Mouse (Mus musculus) embryonic facial prominence, embryonic 12.5 days (tissue): ENCODE measurements around the gene Ccdc84. TPM values are rescaled to one million over a fixed set of nuclear protein-coding genes. Genes with fewer than 3 reads are reported as not detected.
"Not testable (repeated sequence)": the region's sequence is repeated elsewhere in the genome, so short reads cannot be mapped to it uniquely, and the experiment has no call there.

Source experiments
- ATAC-seq: fragments of 200-750 bp; cut with Nextera tagmentation; 2 replicates; pipeline ENCODE4 v1.8.0; 2017; ENCODE audit not compliant: insufficient number of reproducible peaks, insufficient read depth, low FRiP score, low TSS enrichment
- H3K27ac ChIP-seq: fragments of 300-500 bp; sonication (generic); 2 replicates; pipeline ENCODE4 v1.5.1; 2016; ENCODE audit warnings: mild to moderate bottlenecking
- H3K27me3 ChIP-seq: fragments of 300-500 bp; sonication (generic); 2 replicates; pipeline ENCODE4 v1.6.1; 2016; ENCODE audit warnings: mild to moderate bottlenecking, moderate library complexity
- H3K36me3 ChIP-seq: fragments of 300-500 bp; sonication (generic); 2 replicates; pipeline ENCODE4 v1.6.1; 2016; ENCODE audit warnings: mild to moderate bottlenecking
- H3K4me1 ChIP-seq: fragments of 300-500 bp; sonication (generic); 2 replicates; pipeline ENCODE4 v1.6.1; 2016
- H3K4me2 ChIP-seq: fragments of 300-500 bp; sonication (generic); replicated peaks from 2 replicates; pipeline ENCODE4 v1.6.1; 2016; ENCODE audit warnings: mild to moderate bottlenecking, moderate library complexity
- H3K4me3 ChIP-seq: fragments of 300-500 bp; sonication (generic); 2 replicates; pipeline ENCODE4 v1.5.1; 2016; ENCODE audit warnings: mild to moderate bottlenecking
- H3K9ac ChIP-seq: fragments of 300-500 bp; sonication (generic); 2 replicates; pipeline ENCODE4 v1.6.1; 2016; ENCODE audit warnings: mild to moderate bottlenecking, moderate library complexity
- H3K9me3 ChIP-seq: fragments of 300-500 bp; sonication (generic); 2 replicates; pipeline ENCODE4 v1.6.1; 2016; ENCODE audit warnings: mild to moderate bottlenecking, moderate library complexity
- WGBS: fragments of 180-500 bp; shearing (Covaris S2); methylation state at CpG from one replicate; pipeline ENCODE4 v1.1.7; 2016; 5-methylcytosine and 5-hydroxymethylcytosine counted together
- polyA plus RNA-seq: library from polyadenylated mRNA; unstranded; fragments of >200 nt; fragmentation: Nextera tagmentation; extraction: Ambion mirVana; gene quantifications from 2 replicates; pipeline ENCODE4 v1.2.1, GENCODE M21; 2016

Gene Ccdc84
- polyA plus RNA-seq, 1 experiment from 2014 or later: 30.9 TPM

DNA sequence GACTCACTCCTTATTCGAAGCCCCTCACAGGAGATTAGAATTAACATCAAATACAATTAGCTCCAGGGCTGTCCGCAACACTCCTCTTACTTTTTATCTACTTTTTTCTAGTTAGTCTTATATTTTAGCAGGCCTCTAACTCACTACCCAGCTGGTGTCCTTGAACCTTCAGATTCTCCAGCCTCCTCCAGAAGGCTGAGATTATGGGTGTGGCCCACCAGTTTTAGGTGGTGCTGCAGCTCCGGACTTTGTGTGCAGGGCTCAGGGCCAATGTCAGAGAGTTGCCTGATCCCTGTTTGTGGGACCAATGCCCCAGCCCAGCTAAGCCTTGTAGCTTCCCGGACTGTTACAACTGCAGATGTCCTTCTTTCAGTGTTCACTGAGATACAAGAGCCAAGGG is 5.2 kb upstream of the Ccdc84 start:
- Histone ChIP-seq H3K4me3 (no peak overlapping the region), H3K27ac (no peak overlapping the region), H3K4me1 (no peaks in the 10 kb centered on the region), H3K27me3 (no peaks in the 10 kb centered on the region), H3K36me3 (no peaks in the 10 kb centered on the region), H3K4me2 (no peak overlapping the region), H3K9me3 (no peaks in the 10 kb centered on the region), H3K9ac (no peak overlapping the region)
- ATAC-seq: no peak
- WGBS: 89% methylated on average over 4 of the region's 4 CpGs

GRCm38 (mm10) chr9:44420280-44420898 is 2.0 kb upstream of the Ccdc84 start:
- Histone ChIP-seq H3K4me3 (no peak overlapping the region), H3K9ac (no peak overlapping the region), H3K36me3 (no peaks in the 10 kb centered on the region), H3K4me2 (no peak overlapping the region), H3K9me3 (no peaks in the 10 kb centered on the region), H3K27me3 (no peaks in the 10 kb centered on the region), H3K4me1 (peaks cover 5% of the 10 kb centered on the region), H3K27ac (no peak overlapping the region)
- ATAC-seq: no peak
- WGBS: 72% methylated on average over 5 of the region's 5 CpGs

- ATAC-seq, H3K4me3 ChIP-seq, H3K9ac ChIP-seq, H3K36me3 ChIP-seq, H3K27ac ChIP-seq, H3K27me3 ChIP-seq, H3K4me2 ChIP-seq, H3K4me1 ChIP-seq, H3K9me3 ChIP-seq: not testable (repeated sequence)
- 93% methylated on average over 9 of the region's 9 CpGs for WGBS
These were observed 1.4 kb upstream of the Ccdc84 start for GRCm38 (mm10) chr9:44419730-44420129.

DNA sequence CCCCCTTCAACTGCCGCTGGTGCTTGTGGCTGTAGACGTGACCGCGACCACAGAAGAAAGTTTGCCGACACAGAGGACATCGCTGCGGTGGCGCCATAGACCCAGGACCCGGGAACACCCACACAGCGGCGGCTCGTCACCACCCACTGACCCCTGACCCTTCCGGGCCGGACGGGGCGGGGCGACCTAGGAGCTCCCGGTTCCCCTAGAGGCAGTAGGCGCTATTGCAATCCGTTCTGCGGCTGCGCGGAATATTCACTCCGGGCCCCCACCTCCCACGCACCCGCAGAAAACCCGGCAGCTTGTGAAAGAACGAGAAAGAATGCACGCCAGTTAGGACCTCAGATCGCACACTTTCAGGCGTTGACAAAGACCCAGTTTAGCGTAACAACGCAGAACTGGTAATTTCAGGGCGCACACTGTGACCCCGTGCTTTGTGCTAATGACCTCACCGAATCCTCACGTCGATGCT is 441 bp downstream of the Ccdc84 start:
- peak; percentile 79 for ATAC-seq
- Histone ChIP-seq H3K27ac (peak overlapping the region; percentile 64), H3K36me3 (peaks cover 8% of the 10 kb centered on the region; the same call in 1 of the 2 replicates), H3K4me3 (peak overlapping the region; percentile 89), H3K9me3 (no peaks in the 10 kb centered on the region), H3K4me1 (peaks cover 5% of the 10 kb centered on the region), H3K27me3 (no peaks in the 10 kb centered on the region), H3K4me2 (peak overlapping the region; percentile 87), H3K9ac (peak overlapping the region; percentile 80)
- WGBS: under 1% methylated on average over 38 of the region's 38 CpGs

GRCm38 (mm10) chr9:44417156-44417891 is 1.0 kb downstream of the Ccdc84 start:
- H3K4me1 ChIP-seq: peaks cover 5% of the 10 kb centered on the region
- peak; percentile 52; the same call in 1 of the 2 replicates for ATAC-seq
- 7% methylated on average over 26 of the region's 26 CpGs for WGBS
- H3K27ac ChIP-seq: peak overlapping the region; percentile 52
- H3K9me3 ChIP-seq: no peaks in the 10 kb centered on the region
- peaks cover 13% of the 10 kb centered on the region for H3K36me3 ChIP-seq
- peak overlapping the region; percentile 89 for H3K4me3 ChIP-seq
- peak overlapping the region; percentile 80 for H3K9ac ChIP-seq
- peak overlapping the region; percentile 87 for H3K4me2 ChIP-seq
- H3K27me3 ChIP-seq: no peaks in the 10 kb centered on the region

DNA sequence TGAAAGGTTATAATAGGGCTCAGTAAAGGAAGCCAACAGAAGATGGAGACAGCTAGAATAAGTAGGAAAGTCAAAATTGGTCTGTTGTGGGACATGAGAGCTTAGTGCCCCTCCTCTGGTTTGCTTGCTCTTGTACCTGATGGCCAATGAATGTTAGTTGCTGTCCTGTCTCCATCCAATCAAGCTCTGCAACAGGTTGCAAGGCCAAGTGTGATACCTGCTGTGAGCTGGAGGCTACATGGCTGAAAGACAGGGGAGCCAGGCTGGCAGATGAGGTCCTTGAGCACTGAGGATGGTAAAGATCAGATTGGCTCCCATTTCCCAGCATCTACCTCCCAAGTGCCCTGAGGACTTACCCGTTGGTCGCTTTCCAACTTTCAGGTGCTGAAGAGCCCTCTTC is 5.6 kb downstream of the Ccdc84 start:
- no peak overlapping the region for H3K27ac ChIP-seq
- H3K36me3 ChIP-seq: peaks cover 49% of the 10 kb centered on the region
- H3K9ac ChIP-seq: no peak overlapping the region
- H3K4me1 ChIP-seq: peaks cover 11% of the 10 kb centered on the region
- no peak for ATAC-seq
- no peaks in the 10 kb centered on the region for H3K9me3 ChIP-seq
- no peaks in the 10 kb centered on the region for H3K27me3 ChIP-seq
- H3K4me3 ChIP-seq: no peak overlapping the region
- WGBS: 89% methylated on average over 2 of the region's 2 CpGs
- no peak overlapping the region for H3K4me2 ChIP-seq

- Histone ChIP-seq H3K4me1 (peaks cover 10% of the 10 kb centered on the region), H3K27ac (no peak overlapping the region), H3K9me3 (no peaks in the 10 kb centered on the region), H3K4me3 (no peak overlapping the region), H3K9ac (no peak overlapping the region), H3K4me2 (no peak overlapping the region), H3K36me3 (peaks cover 49% of the 10 kb centered on the region), H3K27me3 (no peaks in the 10 kb centered on the region)
- 79% methylated on average over 4 of the region's 4 CpGs for WGBS
- ATAC-seq: no peak
These were observed 6.1 kb downstream of the Ccdc84 start for GRCm38 (mm10) chr9:44412306-44412705.

DNA sequence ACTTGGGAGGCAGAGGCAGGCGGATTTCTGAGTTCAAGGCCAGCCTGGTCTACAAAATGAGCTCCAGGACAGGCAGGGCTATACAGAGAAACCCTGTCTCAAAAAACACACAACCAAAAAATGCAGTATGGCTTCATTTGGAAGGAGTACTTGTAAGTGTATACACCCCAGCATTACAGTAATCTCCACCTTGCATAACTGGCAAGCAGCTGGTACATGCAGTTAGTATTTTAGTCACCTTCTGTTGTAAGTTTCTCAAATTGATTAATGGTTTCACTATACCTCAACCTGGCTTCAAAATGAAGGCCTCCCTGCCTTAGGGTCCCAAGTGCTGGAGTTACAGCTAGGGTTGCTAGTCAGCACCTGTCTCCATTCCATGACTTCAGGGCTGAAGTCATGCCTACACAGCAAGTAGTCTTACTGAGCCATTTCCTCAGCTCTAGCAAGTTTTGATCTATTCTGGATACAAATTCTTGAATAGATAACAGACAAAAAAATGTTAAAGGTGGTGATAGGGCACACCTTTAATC is 6.7 kb downstream of the Ccdc84 start:
- 58% methylated on average over 1 of the region's 1 CpGs for WGBS
- no peaks in the 10 kb centered on the region for H3K27me3 ChIP-seq
- H3K4me3 ChIP-seq: no peak overlapping the region
- H3K27ac ChIP-seq: no peak overlapping the region
- no peak overlapping the region for H3K9ac ChIP-seq
- no peak for ATAC-seq
- H3K4me1 ChIP-seq: peaks cover 6% of the 10 kb centered on the region; the same call in 1 of the 2 replicates
- no peak overlapping the region for H3K4me2 ChIP-seq
- H3K9me3 ChIP-seq: no peaks in the 10 kb centered on the region
- H3K36me3 ChIP-seq: peaks cover 49% of the 10 kb centered on the region

DNA sequence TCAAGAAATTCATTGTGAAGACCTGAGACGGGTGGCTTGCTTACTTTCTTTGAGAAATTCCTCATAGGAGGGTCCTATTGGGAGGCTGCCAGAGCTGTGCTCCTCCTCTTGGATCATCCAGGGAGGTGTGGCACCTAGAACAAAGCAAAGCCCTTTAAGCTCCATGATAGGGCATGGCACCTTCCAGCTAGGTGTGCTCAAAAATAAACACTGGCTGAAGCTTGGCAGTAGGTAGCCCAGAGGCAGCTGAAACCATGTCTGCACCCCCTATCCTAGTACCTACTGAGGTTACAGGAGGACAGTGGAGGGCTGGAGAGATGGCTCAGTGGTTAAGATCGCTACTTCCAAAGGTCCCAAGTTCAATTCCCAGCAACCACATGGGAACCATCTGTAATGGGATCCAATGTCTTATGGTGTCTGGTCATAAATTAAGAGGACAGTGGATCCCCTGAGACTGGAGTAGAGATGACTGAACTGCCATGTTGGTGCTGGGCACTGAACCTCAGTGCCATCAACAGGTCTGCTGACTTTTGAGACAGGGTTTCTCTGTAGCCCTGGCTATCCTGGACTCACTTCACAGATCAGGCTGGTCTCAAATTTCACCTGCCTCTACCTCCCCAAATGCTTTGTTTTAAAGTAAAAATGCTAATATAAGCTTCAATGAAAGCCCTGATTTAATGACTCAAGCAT is 7.6 kb downstream of the Ccdc84 start:
- Histone ChIP-seq H3K27ac (no peak overlapping the region), H3K4me1 (peaks cover 10% of the 10 kb centered on the region), H3K9me3 (no peaks in the 10 kb centered on the region), H3K4me3 (no peak overlapping the region), H3K4me2 (no peak overlapping the region), H3K36me3 (peaks cover 49% of the 10 kb centered on the region), H3K9ac (no peak overlapping the region), H3K27me3 (no peaks in the 10 kb centered on the region)
- WGBS: 84% methylated on average over 2 of the region's 2 CpGs
- ATAC-seq: no peak

GRCm38 (mm10) chr9:44408693-44409092 is 9.7 kb downstream of the Ccdc84 start:
- not testable (repeated sequence) for H3K4me1 ChIP-seq, ATAC-seq, H3K27me3 ChIP-seq, H3K9me3 ChIP-seq, H3K27ac ChIP-seq
- H3K9ac ChIP-seq: peak overlapping the region; percentile 72; the same call in 1 of the 2 replicates
- WGBS: 85% methylated on average over 9 of the region's 9 CpGs
- peak overlapping the region; percentile 64 for H3K4me3 ChIP-seq
- peak overlapping the region; percentile 66 for H3K4me2 ChIP-seq
- peaks cover 63% of the 10 kb centered on the region for H3K36me3 ChIP-seq

DNA sequence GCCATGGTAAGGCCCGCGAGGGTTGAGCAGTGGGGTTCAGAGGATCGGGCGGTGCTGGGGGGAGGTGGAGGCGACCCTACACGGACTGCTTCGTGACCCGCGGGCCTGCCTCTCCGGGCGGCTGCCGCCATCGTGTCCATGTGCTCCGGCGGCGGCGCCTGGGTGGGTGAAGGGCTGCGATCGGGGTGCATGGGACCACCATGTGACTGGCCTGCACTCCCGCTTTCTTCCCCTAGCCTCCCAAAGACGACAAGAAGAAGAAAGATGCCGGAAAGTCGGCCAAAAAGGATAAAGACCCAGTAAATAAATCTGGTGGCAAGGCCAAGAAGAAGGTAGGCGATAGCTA is 10.6 kb downstream of the Ccdc84 start:
- no peak; the same call in 1 of the 2 replicates for ATAC-seq
- Histone ChIP-seq H3K27me3 (no peaks in the 10 kb centered on the region), H3K36me3 (peaks cover 64% of the 10 kb centered on the region), H3K27ac (peak overlapping the region; percentile 95), H3K4me2 (peak overlapping the region; percentile 66), H3K9ac (peak overlapping the region; percentile 72), H3K9me3 (no peaks in the 10 kb centered on the region), H3K4me1 (peaks cover 10% of the 10 kb centered on the region), H3K4me3 (peak overlapping the region; percentile 64)
- WGBS: under 1% methylated on average over 24 of the region's 24 CpGs
